In genomic region chr1:179072406-179072805, GRCm38 (mm10) we compare ENCODE assay signal across 23 mouse cellular contexts.
"Had no signal": no experiment of that assay in that cellular context is flagged by ENCODE, and none has a peak within 500 bp of the region (broad histone marks: within the 10 kb centered on the region; RNA-seq: fewer than 3 reads in every experiment).

No protein-coding gene starts in this region.

- DNase-seq: kidney, postnatal 14 days; kidney, postnatal 4 days; left cerebral cortex, postnatal 4 days; liver, postnatal 0 days; lung, embryonic 14.5 days; retina, postnatal 1 day; right cerebral cortex, postnatal 25 days; spleen, adult 18-20 months; thymus, adult 2 months; thymus, postnatal 14 days; thymus, postnatal 4 days had no signal

- H3K9me3 ChIP-seq: limb, embryonic 12.5 days; limb, embryonic 15.5 days; midbrain, embryonic 10.5 days; midbrain, embryonic 13.5 days; neural tube, embryonic 13.5 days had no signal

- H3K4me3 ChIP-seq: limb, embryonic 12.5 days; limb, embryonic 15.5 days; midbrain, embryonic 10.5 days; midbrain, embryonic 13.5 days; myocyte; neural tube, embryonic 13.5 days had no signal

- H3K4me2 ChIP-seq: limb, embryonic 12.5 days; limb, embryonic 15.5 days; liver, embryonic 11.5 days; lung, embryonic 14.5 days; midbrain, embryonic 13.5 days; neural tube, embryonic 13.5 days had no signal

- H3K9ac ChIP-seq: limb, embryonic 12.5 days; limb, embryonic 15.5 days; liver, embryonic 14.5 days; liver, postnatal 0 days; lung, embryonic 14.5 days; midbrain, embryonic 13.5 days; neural tube, embryonic 13.5 days had no signal

- ATAC-seq: liver, postnatal 0 days; lung, postnatal 0 days; midbrain, embryonic 13.5 days; midbrain, embryonic 16.5 days had no signal

- H3K27me3 ChIP-seq: limb, embryonic 12.5 days; limb, embryonic 15.5 days; midbrain, embryonic 13.5 days had no signal

- H3K4me1 ChIP-seq: limb, embryonic 15.5 days had no signal

- H3K27ac ChIP-seq: limb, embryonic 12.5 days; limb, embryonic 15.5 days; liver, embryonic 14.5 days; macrophage; midbrain, embryonic 10.5 days; midbrain, embryonic 13.5 days; neural tube, embryonic 13.5 days; stomach, postnatal 0 days had no signal

- H3K36me3 ChIP-seq: limb, embryonic 12.5 days; limb, embryonic 15.5 days; midbrain, embryonic 10.5 days; midbrain, embryonic 13.5 days; neural tube, embryonic 13.5 days had no signal
